Mouse (Mus musculus) olfactory bulb, adult 2 months (tissue): ENCODE results near the gene Tmx4.

Experiments
- CTCF ChIP-seq: fragments of 200-500 bp; IDR thresholded peaks from 2 replicates; pipeline ENCODE4 v1.5.1; 2012; ENCODE audit warnings: low read depth, mild to moderate bottlenecking, low read length, moderate library complexity; ENCODE audit not compliant: insufficient read depth
- POLR2A ChIP-seq: fragments of 200-500 bp; IDR thresholded peaks from 2 replicates; pipeline ENCODE4 v1.6.1; 2012; ENCODE audit warnings: mild to moderate bottlenecking, low read depth, low read length, moderate library complexity; ENCODE audit not compliant: insufficient read depth

GRCm38 (mm10) chr2:134554221-134554727, 89.7 kb downstream of the Tmx4 start, which contains the start of gene Hao1:
- TF ChIP-seq CTCF (no peak), POLR2A (no peak)
